Mouse (Mus musculus) midbrain, embryonic 16.5 days (tissue): ENCODE data around the gene Aak1. TPM values are rescaled to one million over a fixed set of nuclear protein-coding genes. Genes with fewer than 3 reads are reported as not detected.

Source experiments
- ATAC-seq: fragments of 200-750 bp; cut with Nextera tagmentation; 2 replicates; pipeline ENCODE4 v1.8.0; 2017; ENCODE audit warnings: moderate TSS enrichment
- H3K27ac ChIP-seq: fragments of 300-500 bp; sonication (generic); 2 replicates; pipeline ENCODE4 v1.5.1; 2014; ENCODE audit warnings: mild to moderate bottlenecking, low read length, mixed read lengths
- H3K27me3 ChIP-seq: fragments of 300-500 bp; sonication (generic); 2 replicates; pipeline ENCODE4 v1.6.1; 2014; ENCODE audit warnings: low read depth, low read length, mixed read lengths; ENCODE audit not compliant: control insufficient read depth, insufficient read depth
- H3K36me3 ChIP-seq: fragments of 300-500 bp; sonication (generic); 2 replicates; pipeline ENCODE4 v1.6.1; 2014; ENCODE audit warnings: mild to moderate bottlenecking, low read length, moderate library complexity, mixed read lengths; ENCODE audit not compliant: control insufficient read depth, insufficient read depth
- H3K4me1 ChIP-seq: fragments of 300-500 bp; sonication (generic); 2 replicates; pipeline ENCODE4 v1.6.1; 2014; ENCODE audit warnings: mild to moderate bottlenecking, low read length, mixed read lengths; ENCODE audit not compliant: control insufficient read depth, insufficient read depth
- H3K4me2 ChIP-seq: fragments of 300-500 bp; sonication (generic); 2 replicates; pipeline ENCODE4 v1.6.1; 2014; ENCODE audit warnings: mild to moderate bottlenecking, low read length, mixed read lengths
- H3K4me3 ChIP-seq: fragments of 300-500 bp; sonication (generic); 2 replicates; pipeline ENCODE4 v1.5.1; 2014; ENCODE audit warnings: low read depth, mild to moderate bottlenecking, low read length, moderate library complexity, mixed read lengths
- H3K9ac ChIP-seq: fragments of 300-500 bp; sonication (generic); 2 replicates; pipeline ENCODE4 v1.6.1; 2014; ENCODE audit warnings: low read depth, low read length, mixed read lengths
- H3K9me3 ChIP-seq: fragments of 300-500 bp; sonication (generic); replicated peaks from 2 replicates; pipeline ENCODE4 v1.6.1; 2014; ENCODE audit warnings: mild to moderate bottlenecking, low read length, mixed read lengths; ENCODE audit not compliant: control insufficient read depth, poor library complexity, severe bottlenecking
- WGBS: fragments of 180-500 bp; shearing (Covaris S2); extraction: QIAGEN DNeasy Blood & Tissue Kit; methylation state at CpG from one replicate; pipeline ENCODE4 v1.1.7; 2014; 5-methylcytosine and 5-hydroxymethylcytosine counted together
- polyA plus RNA-seq: library from polyadenylated mRNA; unstranded; fragments of >200 nt; fragmentation: Nextera tagmentation; extraction: Ambion mirVana; gene quantifications from 2 replicates; pipeline ENCODE4 v1.2.1, GENCODE M21; 2015

Aak1 gene
- polyA plus RNA-seq, 1 experiment from 2014 or later: 44.6 TPM

GRCm38 (mm10) chr6:86897520-86897919, 48.2 kb downstream of the Aak1 start:
- Histone ChIP-seq H3K4me2 (no peak overlapping the region), H3K9me3 (no peaks in the 10 kb centered on the region), H3K4me3 (no peak overlapping the region), H3K9ac (no peak overlapping the region), H3K27ac (no peak overlapping the region), H3K36me3 (no peaks in the 10 kb centered on the region), H3K27me3 (no peaks in the 10 kb centered on the region), H3K4me1 (no peaks in the 10 kb centered on the region)
- ATAC-seq: no peak
- WGBS: 95% methylated on average over 6 of the region's 6 CpGs

- Histone ChIP-seq H3K36me3 (no peaks in the 10 kb centered on the region), H3K9me3 (no peaks in the 10 kb centered on the region), H3K4me3 (no peak overlapping the region), H3K27ac (no peak overlapping the region), H3K4me1 (0 out of 2 replicates have a peak, but pooled peaks cover 2% of the 10 kb centered on the region), H3K4me2 (no peak overlapping the region), H3K27me3 (no peaks in the 10 kb centered on the region), H3K9ac (no peak overlapping the region)
- 73% methylated on average over 3 of the region's 3 CpGs for WGBS
- ATAC-seq: no peak
These were observed 49.7 kb downstream of the Aak1 start for GRCm38 (mm10) chr6:86899053-86899452.

- 85% methylated on average over 2 of the region's 3 CpGs for WGBS
- Histone ChIP-seq H3K9ac (no peak overlapping the region), H3K27ac (no peak overlapping the region), H3K27me3 (no peaks in the 10 kb centered on the region), H3K36me3 (no peaks in the 10 kb centered on the region), H3K4me3 (no peak overlapping the region), H3K4me1 (0 out of 2 replicates have a peak, but pooled peaks cover 2% of the 10 kb centered on the region), H3K9me3 (no peaks in the 10 kb centered on the region), H3K4me2 (no peak overlapping the region)
- ATAC-seq: no peak
These were observed 50.6 kb downstream of the Aak1 start for GRCm38 (mm10) chr6:86899965-86900364.

GRCm38 (mm10) chr6:86900546-86900945, 51.2 kb downstream of the Aak1 start:
- H3K9me3 ChIP-seq: no peaks in the 10 kb centered on the region
- WGBS: 86% methylated on average over 3 of the region's 3 CpGs
- ATAC-seq: no peak

GRCm38 (mm10) chr6:86905500-86905899, 56.2 kb downstream of the Aak1 start:
- Histone ChIP-seq H3K4me3 (no peak overlapping the region), H3K4me2 (no peak overlapping the region), H3K4me1 (0 out of 2 replicates have a peak, but pooled peaks cover 2% of the 10 kb centered on the region), H3K9me3 (no peaks in the 10 kb centered on the region), H3K27ac (no peak overlapping the region), H3K27me3 (no peaks in the 10 kb centered on the region), H3K9ac (no peak overlapping the region), H3K36me3 (no peaks in the 10 kb centered on the region)
- ATAC-seq: no peak
- WGBS: 91% methylated on average over 2 of the region's 2 CpGs

More at GRCm38 (mm10) chr6:86900546-86900945, 51.2 kb downstream of the Aak1 start:
- Histone ChIP-seq H3K36me3 (no peaks in the 10 kb centered on the region), H3K27me3 (no peaks in the 10 kb centered on the region), H3K4me1 (0 out of 2 replicates have a peak, but pooled peaks cover 2% of the 10 kb centered on the region), H3K27ac (no peak overlapping the region), H3K9ac (no peak overlapping the region), H3K4me3 (no peak overlapping the region), H3K4me2 (no peak overlapping the region)

GRCm38 (mm10) chr6:86907191-86907590, 57.9 kb downstream of the Aak1 start:
- H3K27ac ChIP-seq: no peak overlapping the region
- H3K4me3 ChIP-seq: no peak overlapping the region
- H3K9ac ChIP-seq: no peak overlapping the region
- 96% methylated on average over 2 of the region's 2 CpGs for WGBS
- H3K4me1 ChIP-seq: 0 out of 2 replicates have a peak, but pooled peaks cover 2% of the 10 kb centered on the region
- H3K9me3 ChIP-seq: no peaks in the 10 kb centered on the region
- H3K4me2 ChIP-seq: no peak overlapping the region
- no peaks in the 10 kb centered on the region for H3K36me3 ChIP-seq
- H3K27me3 ChIP-seq: no peaks in the 10 kb centered on the region
- ATAC-seq: no peak

GRCm38 (mm10) chr6:86908561-86909150, 59.3 kb downstream of the Aak1 start:
- Histone ChIP-seq H3K4me2 (no peak overlapping the region), H3K9ac (no peak overlapping the region), H3K4me1 (0 out of 2 replicates have a peak, but pooled peaks cover 2% of the 10 kb centered on the region), H3K27ac (no peak overlapping the region), H3K9me3 (no peaks in the 10 kb centered on the region), H3K4me3 (no peak overlapping the region), H3K36me3 (no peaks in the 10 kb centered on the region), H3K27me3 (no peaks in the 10 kb centered on the region)
- 72% methylated on average over 5 of the region's 5 CpGs for WGBS
- ATAC-seq: no peak

- WGBS: 85% methylated on average over 7 of the region's 7 CpGs
- no peaks in the 10 kb centered on the region for H3K4me1 ChIP-seq
- no peaks in the 10 kb centered on the region for H3K36me3 ChIP-seq
- no peaks in the 10 kb centered on the region for H3K27me3 ChIP-seq
- H3K4me2 ChIP-seq: no peak overlapping the region
- H3K9ac ChIP-seq: no peak overlapping the region
- no peaks in the 10 kb centered on the region for H3K9me3 ChIP-seq
- H3K4me3 ChIP-seq: no peak overlapping the region
- no peak overlapping the region for H3K27ac ChIP-seq
- ATAC-seq: no peak
These were observed 60.6 kb downstream of the Aak1 start for GRCm38 (mm10) chr6:86909881-86910280.

- no peak overlapping the region for H3K27ac ChIP-seq
- H3K36me3 ChIP-seq: no peaks in the 10 kb centered on the region
- H3K4me3 ChIP-seq: no peak overlapping the region
- ATAC-seq: no peak
- H3K4me2 ChIP-seq: no peak overlapping the region
- H3K9me3 ChIP-seq: no peaks in the 10 kb centered on the region
- 81% methylated on average over 5 of the region's 5 CpGs for WGBS
- peaks cover 4% of the 10 kb centered on the region; the same call in 1 of the 2 replicates for H3K4me1 ChIP-seq
- no peak overlapping the region for H3K9ac ChIP-seq
- no peaks in the 10 kb centered on the region for H3K27me3 ChIP-seq
These were observed 67.0 kb downstream of the Aak1 start for GRCm38 (mm10) chr6:86916157-86916820.
